Mouse (Mus musculus): Measurements from ENCODE around the gene Wdr72.

The Wdr72 gene

GRCm38 (mm10) chr9:74241292-74241691 is 131.1 kb downstream of the Wdr72 start:
- no peak for ATAC-seq (ENCODE audit: low TSS enrichment)

GRCm38 (mm10) chr9:74248084-74248483 is 137.9 kb downstream of the Wdr72 start:
- ATAC-seq (ENCODE audit: low TSS enrichment) = no peak

GRCm38 (mm10) chr9:74249486-74249885 is 139.3 kb downstream of the Wdr72 start:
- ATAC-seq (ENCODE audit: low TSS enrichment) = no peak

- no peak for ATAC-seq (ENCODE audit: low TSS enrichment)
These were observed 140.4 kb downstream of the Wdr72 start for GRCm38 (mm10) chr9:74250522-74250921.

- no peak for ATAC-seq (ENCODE audit: low TSS enrichment)
These were observed 148.2 kb downstream of the Wdr72 start for GRCm38 (mm10) chr9:74258389-74258788.

- ATAC-seq (ENCODE audit: low TSS enrichment) = no peak
These were observed 167.7 kb downstream of the Wdr72 start for GRCm38 (mm10) chr9:74277752-74278385.

GRCm38 (mm10) chr9:74282072-74282471 is 171.9 kb downstream of the Wdr72 start:
- ATAC-seq (ENCODE audit: low TSS enrichment) = no peak

GRCm38 (mm10) chr9:74286210-74286609 is 176.1 kb downstream of the Wdr72 start:
- no peak for ATAC-seq (ENCODE audit: low TSS enrichment)

- no peak for ATAC-seq (ENCODE audit: low TSS enrichment)
These were observed 184.3 kb downstream of the Wdr72 start for GRCm38 (mm10) chr9:74294479-74294878.

- ATAC-seq (ENCODE audit: low TSS enrichment) = no peak
These were observed 208.6 kb downstream of the Wdr72 start for GRCm38 (mm10) chr9:74318771-74319170.

- ATAC-seq (ENCODE audit: low TSS enrichment) = no peak
These were observed 214.2 kb downstream of the Wdr72 start for GRCm38 (mm10) chr9:74324089-74324924.

- ATAC-seq (ENCODE audit: low TSS enrichment) = no peak
These were observed 214.8 kb downstream of the Wdr72 start for GRCm38 (mm10) chr9:74324925-74325295.

GRCm38 (mm10) chr9:74325981-74326380 is 215.8 kb downstream of the Wdr72 start:
- ATAC-seq (ENCODE audit: low TSS enrichment) = no peak

GRCm38 (mm10) chr9:74328821-74329220 is 218.7 kb downstream of the Wdr72 start:
- no peak for ATAC-seq (ENCODE audit: low TSS enrichment)

- ATAC-seq (ENCODE audit: low TSS enrichment) = no peak
These were observed 220.7 kb downstream of the Wdr72 start for GRCm38 (mm10) chr9:74330706-74331495.

GRCm38 (mm10) chr9:74332321-74332720 is 222.2 kb downstream of the Wdr72 start:
- ATAC-seq (ENCODE audit: low TSS enrichment) = no peak

Measured in frontal cortex, adult (tissue).